Mouse (Mus musculus): ENCODE data around the gene Olfr1437. TPM values are rescaled to one million over a fixed set of nuclear protein-coding genes. Genes with fewer than 3 reads are reported as not detected.
"Not testable (repeated sequence)": the region's sequence is repeated elsewhere in the genome, so short reads cannot be mapped to it uniquely, and the experiment has no call there.

Gene Olfr1437
- total RNA-seq (2021): not detected
- long read RNA-seq, experiment 1: 0 reads
- long read RNA-seq, experiment 2: 0 reads

GRCm38 (mm10) chr19:12325001-12325400 is at the start of gene Olfr1437:
Gene Olfr1437, minus strand, starts transcription at chr19:12325101.
- no peak for DNase-seq
- intact Hi-C loops (cut with DNase I): no loop called here
- no peak for TF ChIP-seq CTCF (IDR thresholded peaks at IDR 0.05)
- Histone ChIP-seq H3K27ac (no peak within 1 kb of the TSS), H3K4me3 (no peak within 1 kb of the TSS)

DNA sequence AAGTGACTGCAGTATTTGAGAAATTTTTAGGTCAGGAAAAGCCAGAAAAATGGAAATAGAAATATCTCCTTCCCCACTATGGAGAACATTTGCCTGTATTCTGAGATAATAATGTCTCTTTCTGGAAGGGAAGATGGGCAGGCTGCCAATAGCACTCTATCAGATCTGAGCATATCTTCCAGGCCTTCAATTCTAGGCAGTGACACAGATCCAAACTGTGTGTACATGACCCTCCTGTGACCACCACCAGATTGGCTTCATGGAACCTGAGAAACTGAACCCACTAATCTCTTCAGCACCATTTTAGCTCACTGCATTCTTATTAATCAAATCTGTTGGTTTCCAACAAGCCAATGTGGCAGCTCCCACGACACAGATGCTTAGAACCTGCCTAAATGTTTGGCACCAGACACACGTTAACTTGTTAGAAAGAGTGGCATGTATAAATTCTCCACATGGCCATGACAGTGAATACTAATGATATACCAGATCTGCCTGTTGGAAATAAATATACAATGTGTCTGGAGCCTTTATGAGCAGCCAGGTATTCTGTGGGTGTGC is 49.6 kb upstream of the Olfr1437 start:
- intact Hi-C loops (cut with DNase I): no loop called here
- no peak for TF ChIP-seq CTCF (IDR thresholded peaks at IDR 0.05)

DNA sequence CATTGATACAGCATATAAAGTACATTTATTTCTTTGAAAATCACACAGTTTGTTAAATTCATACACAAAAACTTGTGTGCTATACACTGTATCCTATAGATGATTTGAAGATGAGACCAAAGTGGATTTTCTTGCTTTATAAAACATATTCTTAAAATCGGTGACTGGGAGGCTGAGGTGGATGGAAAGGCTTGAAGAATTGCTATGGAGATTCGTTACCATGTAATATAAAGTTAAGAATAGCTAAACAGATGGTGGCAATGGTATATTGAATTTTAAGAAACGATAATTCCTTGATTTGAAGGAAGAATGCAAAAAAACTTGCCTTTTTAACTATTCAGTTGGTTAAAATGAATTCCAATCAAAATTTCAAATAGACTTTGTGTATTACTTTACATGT is 48.1 kb upstream of the Olfr1437 start:
- no peak for TF ChIP-seq CTCF (IDR thresholded peaks at IDR 0.05)
- intact Hi-C loops (cut with DNase I): no loop called here
- H3K4me3 ChIP-seq: no peak overlapping the region
- H3K27ac ChIP-seq: no peak overlapping the region
- no peak for DNase-seq

More for the DNA sequence above, 49.6 kb upstream of the Olfr1437 start:
- no peak for DNase-seq
- no peak overlapping the region for H3K4me3 ChIP-seq
- no peak overlapping the region for H3K27ac ChIP-seq

- no peak within 1 kb of the TSS for H3K27ac ChIP-seq
- no peak for DNase-seq
- no peak within 1 kb of the TSS for H3K4me3 ChIP-seq
- TF ChIP-seq CTCF (IDR thresholded peaks at IDR 0.05): no peak
- intact Hi-C loops (cut with DNase I): no loop called here
Measured at GRCm38 (mm10) chr19:12335810-12336209, 10.9 kb upstream of the Olfr1437 start, which contains the start of gene Olfr1438-ps1. Gene Olfr1438-ps1, minus strand, starts transcription at chr19:12335910.

DNA sequence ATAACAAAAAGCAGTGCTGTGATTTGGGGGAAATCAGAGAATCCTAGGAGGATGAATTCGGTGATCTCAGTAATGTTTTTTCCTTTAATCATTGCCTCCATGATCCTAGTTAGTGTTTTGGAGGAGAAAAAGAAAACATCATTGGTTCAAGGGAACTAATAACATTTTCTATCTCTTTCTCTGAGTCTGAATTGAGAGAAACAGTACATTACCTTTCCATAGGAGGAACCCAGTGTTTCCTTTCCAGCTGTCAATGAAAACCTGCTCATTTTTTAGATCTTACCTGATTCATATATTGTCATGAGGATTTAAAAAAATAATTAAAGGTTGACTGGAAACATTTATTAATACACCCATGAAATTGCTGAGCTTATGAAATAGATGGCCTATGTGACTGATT is 25.9 kb downstream of the Olfr1437 start, which contains the start of gene Olfr1436:
Gene Olfr1436 (minus strand): TSS at position 101 of the 400 bp plus-strand sequence.
- DNase-seq; H3K27ac ChIP-seq; H3K4me3 ChIP-seq; intact Hi-C loops (cut with DNase I): not testable (repeated sequence)

- H3K4me3 ChIP-seq: no peak overlapping the region
- intact Hi-C loops (cut with DNase I): no loop called here
- no peak for TF ChIP-seq CTCF (IDR thresholded peaks at IDR 0.05)
- H3K27ac ChIP-seq: no peak overlapping the region
- no peak for DNase-seq
Measured at GRCm38 (mm10) chr19:12292979-12293378, 31.9 kb downstream of the Olfr1437 start.

DNA sequence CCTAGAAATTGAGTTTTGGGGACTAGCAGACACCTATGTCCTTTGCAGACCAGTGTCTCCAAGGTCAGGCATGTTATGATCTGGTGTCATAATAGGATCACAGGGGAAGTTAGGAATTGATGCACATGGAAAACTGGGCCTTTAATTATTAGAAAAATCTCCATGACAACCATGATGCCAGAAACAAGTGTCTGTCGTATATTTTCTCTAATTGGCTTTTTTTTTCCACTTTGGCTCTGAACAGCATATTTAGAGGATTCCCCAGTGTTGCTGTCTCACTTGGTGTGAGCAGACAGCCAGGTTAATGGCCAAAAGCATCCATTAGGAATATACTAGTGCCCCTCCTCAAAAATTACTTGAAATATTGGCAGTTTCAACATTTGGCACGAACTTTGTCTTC is 45.3 kb downstream of the Olfr1437 start, which contains the start of gene Olfr1434:
Gene Olfr1434 (plus strand): TSS at position 301 of the 400 bp plus-strand sequence.
- TF ChIP-seq CTCF (IDR thresholded peaks at IDR 0.05): no peak
- intact Hi-C loops (cut with DNase I): no loop called here
- no peak within 1 kb of the TSS for H3K27ac ChIP-seq
- no peak within 1 kb of the TSS for H3K4me3 ChIP-seq
- no peak for DNase-seq

Other genes with a start within 250 kb of the Olfr1437 start
- gene Olfr1425, start 247.4 kb downstream of the Olfr1437 start, total RNA-seq (2021): not detected
- not detected for gene Olfr1426, start 233.1 kb downstream of the Olfr1437 start, total RNA-seq (2021)
- not detected for gene Olfr1427, start 221.8 kb downstream of the Olfr1437 start, total RNA-seq (2021)
- gene Olfr1428, start 209.2 kb downstream of the Olfr1437 start, total RNA-seq (2021): not detected
- not detected for gene Olfr76, start 201.9 kb downstream of the Olfr1437 start, total RNA-seq (2021)
- gene Olfr1555-ps1, start 155.0 kb downstream of the Olfr1437 start, total RNA-seq (2021): not detected
- gene Olfr1431, start 124.5 kb downstream of the Olfr1437 start, total RNA-seq (2021): not detected
- not detected for gene Olfr1432, start 92.5 kb downstream of the Olfr1437 start, total RNA-seq (2021)
- not detected for gene Olfr262, start 83.4 kb downstream of the Olfr1437 start, total RNA-seq (2021)
- gene Olfr235, start 64.1 kb downstream of the Olfr1437 start, total RNA-seq (2021): not detected
- gene Olfr1434, start 45.2 kb downstream of the Olfr1437 start, total RNA-seq (2021): not detected
- not detected for gene Olfr1436, start 26.0 kb downstream of the Olfr1437 start, total RNA-seq (2021)
- not detected for gene Olfr1438-ps1, start 10.8 kb upstream of the Olfr1437 start, total RNA-seq (2021)
- gene Olfr1440, start 62.2 kb upstream of the Olfr1437 start, total RNA-seq (2021): not detected
- gene Olfr1441, start 92.3 kb upstream of the Olfr1437 start, total RNA-seq (2021): not detected
- not detected for gene Pfpl, start 102.8 kb upstream of the Olfr1437 start, total RNA-seq (2021)
- gene Mpeg1, start 135.7 kb upstream of the Olfr1437 start, total RNA-seq (2021): 1 to 10 TPM in 1 of 2 experiments, under 1 TPM in 1; 0.98 to 1.1 TPM
- 1 to 10 TPM; 3.9 to 4.2 TPM for gene Dtx4, start 176.4 kb upstream of the Olfr1437 start, total RNA-seq (2021)
- 1 to 10 TPM; 2.1 to 2.4 TPM for gene Fam111a, start 220.6 kb upstream of the Olfr1437 start, total RNA-seq (2021)